Mouse (Mus musculus): ENCODE data around the gene Xlr4c.
A peak's percentile ranks its signal among the peaks of the same experiment; 100 is the strongest.
"Not testable (repeated sequence)": the region's sequence is repeated elsewhere in the genome, so short reads cannot be mapped to it uniquely, and the experiment has no call there.

Gene Xlr4c

DNA sequence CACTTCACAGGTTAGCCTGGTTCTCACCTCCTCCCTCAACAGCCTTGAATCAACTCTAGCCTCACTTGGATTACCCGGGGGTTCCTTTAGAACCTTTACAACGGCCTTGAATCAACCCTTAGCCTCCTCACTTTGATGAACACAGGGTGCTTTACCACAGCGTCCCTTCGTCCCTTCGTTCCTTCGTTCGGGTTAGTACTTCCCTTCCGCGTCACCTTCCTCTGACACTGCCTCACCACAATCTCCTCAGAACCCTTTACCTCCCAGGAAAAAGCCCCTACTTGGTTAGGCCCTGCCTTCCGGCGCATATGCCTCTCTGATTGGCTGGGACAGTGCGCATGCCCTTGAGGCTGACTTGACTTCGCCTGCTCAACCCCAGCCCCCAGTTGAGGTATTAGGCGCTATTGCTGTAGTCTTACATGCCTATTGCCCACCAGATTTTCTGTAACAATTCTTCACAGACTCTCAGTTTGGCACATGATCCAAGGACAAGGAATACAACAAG is at the start of gene Xlr4c:
Xlr4c (minus strand) TSS at position 310 of the 505 bp plus-strand sequence.
- DNase-seq (ENCODE audit: low spot score in 2 of 2) = not testable (repeated sequence)

DNA sequence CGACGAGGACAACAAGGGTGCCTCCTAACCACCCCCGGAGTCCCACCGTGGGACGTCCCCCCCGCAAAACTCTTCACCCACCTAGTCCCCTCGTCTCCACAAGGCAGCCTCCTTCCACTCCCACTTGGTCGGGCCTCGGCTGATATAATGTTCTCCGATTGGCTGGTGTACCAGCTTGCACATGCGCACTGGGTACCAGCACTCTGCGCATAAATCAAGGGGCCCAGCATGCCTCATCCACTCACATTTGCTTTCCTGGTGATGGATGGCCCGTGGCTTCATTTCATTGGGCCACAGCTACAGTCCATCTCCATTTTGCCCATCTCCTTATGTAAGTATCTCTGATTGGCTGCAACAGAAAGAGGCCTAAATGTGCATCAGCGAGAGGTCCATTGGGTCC is 22.3 kb upstream of the Xlr4c start, which contains the start of gene Xlr3c:
Xlr3c (minus strand) TSS at position 121 of the 400 bp plus-strand sequence.
- not testable (repeated sequence) for DNase-seq (ENCODE audit: low spot score in 2 of 2)

DNA sequence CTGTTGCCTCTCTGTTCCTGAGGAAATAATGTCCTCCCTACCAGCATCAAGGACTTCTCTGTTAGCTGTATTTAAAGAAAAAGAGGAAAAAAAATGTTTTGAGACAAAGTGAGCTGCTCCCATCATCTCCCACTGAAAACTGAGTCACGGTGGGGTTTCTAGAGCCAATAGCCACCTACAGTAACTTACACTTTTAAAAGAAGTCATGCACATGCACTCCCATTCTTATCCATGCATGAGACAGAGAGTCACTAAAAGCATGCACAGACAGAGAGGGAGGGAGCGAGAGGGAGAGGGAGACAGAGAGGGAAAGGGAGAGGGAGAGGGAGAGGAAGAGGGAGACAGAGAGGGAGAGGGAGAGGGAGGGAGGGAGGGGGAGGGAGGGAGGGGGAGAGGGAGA is 19.5 kb upstream of the Xlr4c start:
- DNase-seq (ENCODE audit: low spot score in 2 of 2) = not testable (repeated sequence)

DNA sequence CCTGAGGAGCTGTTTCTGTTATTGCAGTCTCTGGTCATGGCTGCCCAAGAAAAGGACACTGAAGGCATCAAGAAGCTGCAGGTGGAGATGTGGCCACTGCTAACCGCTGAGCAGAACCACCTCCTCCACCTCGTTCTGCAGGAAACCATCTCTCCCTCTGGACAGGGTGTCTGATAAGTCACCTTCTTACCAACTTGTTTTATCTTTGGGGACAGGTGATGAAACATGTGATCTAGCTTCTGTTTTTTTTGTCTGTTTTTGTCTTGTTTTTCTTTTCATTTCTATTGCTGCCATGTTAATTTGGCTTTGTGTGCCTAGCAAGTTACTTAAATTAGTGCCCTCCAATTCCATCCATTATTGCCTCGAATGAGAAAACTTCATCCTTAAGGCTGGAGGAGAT is 13.6 kb downstream of the Xlr4c start:
- no peak for DNase-seq (ENCODE audit: low spot score in 2 of 2)

DNA sequence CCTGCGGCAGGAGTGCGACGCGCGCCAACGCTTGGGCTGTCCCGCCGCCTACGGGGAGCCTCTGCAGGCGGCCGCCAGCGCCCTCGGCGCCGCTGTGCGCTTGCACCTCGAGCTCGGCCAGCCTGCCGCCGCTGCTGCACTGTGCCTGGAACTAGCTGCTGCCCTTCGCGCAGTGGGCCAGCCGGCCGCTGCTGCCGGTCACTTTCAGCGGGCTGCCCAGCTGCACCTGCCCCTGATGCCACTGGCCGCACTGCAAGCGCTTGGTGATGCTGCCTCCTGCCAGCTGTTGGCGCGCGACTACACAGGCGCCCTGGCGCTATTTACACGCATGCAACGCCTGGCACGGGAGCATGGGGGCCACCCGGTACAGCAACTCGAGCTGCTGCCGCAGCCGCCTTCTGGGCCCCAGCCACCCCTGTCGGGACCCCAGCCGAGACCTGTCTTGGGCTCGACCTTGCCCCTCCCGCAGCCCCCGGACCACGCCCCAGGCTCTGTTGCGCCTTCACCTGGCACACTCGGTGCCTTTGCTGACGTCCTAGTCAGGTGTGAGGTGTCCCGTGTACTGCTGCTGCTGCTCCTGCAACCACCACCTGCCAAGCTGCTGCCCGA is 14.2 kb downstream of the Xlr4c start:
- DNase-seq (ENCODE audit: low spot score in 2 of 2) = peak; percentile 26 to 49

DNA sequence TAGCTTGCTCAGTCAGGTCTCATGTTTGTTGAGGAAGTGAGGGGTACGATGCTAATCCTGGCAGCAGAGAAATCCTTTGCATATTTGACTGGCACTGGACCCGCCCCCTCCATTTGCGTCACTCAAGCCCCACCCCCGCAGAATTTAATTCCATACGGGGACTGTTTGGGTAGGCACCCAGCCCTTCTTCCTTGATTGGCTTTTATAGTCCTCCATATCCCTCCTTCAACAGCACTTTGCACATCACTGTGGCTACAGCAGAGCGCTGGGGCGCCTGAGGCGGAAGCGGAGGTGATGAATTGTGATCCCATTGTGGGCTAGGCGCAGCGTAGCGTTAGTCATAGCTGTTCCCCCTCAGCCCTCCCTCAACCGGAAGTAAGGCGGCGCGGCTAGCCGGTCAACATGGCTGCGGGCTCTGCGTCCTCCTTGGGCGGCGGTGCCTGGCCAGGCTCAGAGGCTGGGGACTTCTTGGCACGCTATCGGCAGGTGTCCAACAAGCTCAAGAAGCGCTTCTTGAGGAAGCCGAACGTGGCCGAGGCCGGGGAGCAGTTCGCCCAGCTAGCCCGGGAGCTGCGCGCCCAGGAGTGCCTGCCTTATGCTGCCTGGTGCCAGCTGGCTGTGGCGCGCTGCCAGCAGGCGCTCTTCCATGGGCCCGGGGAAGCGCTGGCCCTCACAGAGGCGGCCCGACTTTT is 14.9 kb downstream of the Xlr4c start, which contains the start of gene F8a:
F8a (plus strand) TSS at position 378 of the 692 bp plus-strand sequence.
- peak; percentile 64 to 72 for DNase-seq (ENCODE audit: low spot score in 2 of 2)

DNA sequence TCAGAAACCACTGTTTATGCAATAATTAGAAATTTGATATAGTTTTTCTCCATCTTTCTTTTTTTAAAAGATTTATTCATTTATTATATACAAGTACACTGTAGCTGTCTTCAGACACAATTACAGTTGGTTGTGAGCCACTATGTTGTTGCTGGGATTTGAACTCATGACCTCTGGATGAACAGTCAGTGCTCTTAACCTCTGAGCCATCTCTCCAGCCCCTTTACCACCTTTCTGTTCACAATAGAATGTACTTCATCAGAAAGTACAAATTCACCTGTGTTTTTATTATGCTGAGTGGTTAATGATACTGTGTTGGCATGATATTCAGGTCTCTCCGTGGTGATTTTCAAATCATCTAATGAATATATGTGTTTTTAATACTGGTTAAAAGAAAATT is 17.6 kb downstream of the Xlr4c start:
- DNase-seq (ENCODE audit: low spot score in 2 of 2) = no peak

DNA sequence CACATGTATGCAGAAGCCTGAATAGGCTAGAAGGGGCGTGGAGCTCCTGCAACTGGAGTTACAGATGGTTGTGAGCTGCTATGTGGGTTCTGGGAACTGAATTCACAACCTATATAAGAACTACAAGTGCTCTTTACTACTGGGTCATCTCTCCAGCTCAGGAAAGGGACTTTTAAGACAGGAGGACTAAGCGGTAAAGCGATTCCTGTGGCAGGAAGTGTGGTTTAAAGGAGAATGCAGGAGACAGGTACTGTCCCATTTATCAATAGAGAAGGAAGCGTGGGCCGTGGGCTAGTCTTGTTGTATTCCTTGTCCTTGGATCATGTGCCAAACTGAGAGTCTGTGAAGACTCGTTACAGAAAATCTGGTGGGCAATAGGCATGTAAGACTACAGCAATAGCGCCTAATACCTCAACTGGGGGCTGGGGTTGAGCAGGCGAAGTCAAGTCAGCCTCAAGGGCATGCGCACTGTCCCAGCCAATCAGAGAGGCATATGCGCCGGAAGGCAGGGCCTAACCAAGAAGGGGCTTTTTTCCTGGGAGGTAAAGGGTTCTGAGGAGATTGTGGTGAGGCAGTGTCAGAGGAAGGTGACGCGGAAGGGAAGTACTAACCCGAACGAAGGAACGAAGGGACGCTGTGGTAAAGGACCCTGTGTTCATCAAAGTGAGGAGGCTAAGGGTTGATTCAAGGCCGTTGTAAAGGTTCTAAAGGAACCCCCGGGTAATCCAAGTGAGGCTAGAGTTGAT is 28.9 kb downstream of the Xlr4c start, which contains the start of gene Xlr4b:
Xlr4b (plus strand) TSS at position 515 of the 746 bp plus-strand sequence.
- not testable (repeated sequence) for DNase-seq (ENCODE audit: low spot score in 2 of 2)

DNA sequence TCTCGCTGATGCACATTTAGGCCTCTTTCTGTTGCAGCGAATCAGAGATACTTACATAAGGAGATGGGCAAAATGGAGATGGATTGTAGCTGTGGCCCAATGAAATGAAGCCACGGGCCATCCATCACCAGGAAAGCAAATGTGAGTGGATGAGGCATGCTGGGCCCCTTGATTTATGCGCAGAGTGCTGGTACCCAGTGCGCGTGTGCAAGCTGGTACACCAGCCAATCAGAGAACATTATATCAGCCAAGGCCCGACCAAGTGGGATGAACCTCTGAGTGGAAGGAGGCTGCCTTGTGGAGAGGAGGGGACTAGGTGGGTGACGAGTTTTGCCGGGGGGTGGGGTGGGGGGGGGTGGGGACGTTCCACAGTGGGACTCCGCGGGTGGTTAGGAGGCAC is 51.0 kb downstream of the Xlr4c start, which contains the start of gene Xlr3b:
Xlr3b (plus strand) TSS at position 274 of the 400 bp plus-strand sequence.
- DNase-seq (ENCODE audit: low spot score in 2 of 2) = not testable (repeated sequence)
